Mouse (Mus musculus) intestine, postnatal 0 days (tissue): Measurements from ENCODE around the gene D5Ertd579e. TPM values are rescaled to one million over a fixed set of nuclear protein-coding genes. Genes with fewer than 3 reads are reported as not detected.

Experiments used
- ATAC-seq: fragments of 200-750 bp; cut with Nextera tagmentation; 2 replicates; pipeline ENCODE4 v1.8.0; 2017; ENCODE audit warnings: mild to moderate bottlenecking, moderate TSS enrichment, moderate library complexity
- H3K27ac ChIP-seq: fragments of 300-500 bp; sonication (generic); 2 replicates; pipeline ENCODE4 v1.5.1; 2014; ENCODE audit warnings: mild to moderate bottlenecking, low read depth, low read length, moderate library complexity
- H3K27me3 ChIP-seq: fragments of 300-500 bp; sonication (generic); replicated peaks from 2 replicates; pipeline ENCODE4 v1.6.1; 2014; ENCODE audit warnings: low read length, mixed read lengths; ENCODE audit not compliant: control insufficient read depth, insufficient read depth
- H3K36me3 ChIP-seq: fragments of 300-500 bp; sonication (generic); 2 replicates; pipeline ENCODE4 v1.6.1; 2014; ENCODE audit warnings: mild to moderate bottlenecking, moderate library complexity; ENCODE audit not compliant: control insufficient read depth, insufficient read depth
- H3K4me1 ChIP-seq: fragments of 300-500 bp; sonication (generic); replicated peaks from 2 replicates; pipeline ENCODE4 v1.6.1; 2014; ENCODE audit warnings: antibody characterized with exemption, low read length, mixed read lengths; ENCODE audit not compliant: control insufficient read depth, insufficient read depth
- H3K4me2 ChIP-seq: fragments of 300-500 bp; sonication (generic); replicated peaks from 2 replicates; pipeline ENCODE4 v1.6.1; 2014; ENCODE audit warnings: low read depth, mild to moderate bottlenecking, moderate library complexity
- H3K4me3 ChIP-seq: fragments of 300-500 bp; sonication (generic); 2 replicates; pipeline ENCODE4 v1.5.1; 2014; ENCODE audit warnings: low read depth, low read length
- H3K9ac ChIP-seq: fragments of 300-500 bp; sonication (generic); 2 replicates; pipeline ENCODE4 v1.6.1; 2014; ENCODE audit warnings: mild to moderate bottlenecking, low read depth, low read length
- H3K9me3 ChIP-seq: fragments of 300-500 bp; sonication (generic); 2 replicates; pipeline ENCODE4 v1.6.1; 2016; ENCODE audit warnings: mixed run types; ENCODE audit not compliant: control insufficient read depth
- CTCF ChIP-seq: sonication (generic); IDR thresholded peaks from 2 replicates; pipeline ENCODE4 v1.5.1; 2016; ENCODE audit warnings: low read depth, mild to moderate bottlenecking, control low read depth, antibody characterized with exemption, moderate library complexity
- WGBS: fragments of 180-500 bp; shearing (Covaris S2); extraction: QIAGEN DNeasy Blood & Tissue Kit; methylation state at CpG from one replicate; pipeline ENCODE4 v1.1.7; 2014; 5-methylcytosine and 5-hydroxymethylcytosine counted together
- polyA plus RNA-seq: library from polyadenylated mRNA; unstranded; fragments of >200 nt; fragmentation: Nextera tagmentation; extraction: Ambion mirVana; gene quantifications from 2 replicates; pipeline ENCODE4 v1.2.1, GENCODE M21; 2015

Gene D5Ertd579e
- polyA plus RNA-seq, 1 experiment from 2014 or later: 19.6 TPM

DNA sequence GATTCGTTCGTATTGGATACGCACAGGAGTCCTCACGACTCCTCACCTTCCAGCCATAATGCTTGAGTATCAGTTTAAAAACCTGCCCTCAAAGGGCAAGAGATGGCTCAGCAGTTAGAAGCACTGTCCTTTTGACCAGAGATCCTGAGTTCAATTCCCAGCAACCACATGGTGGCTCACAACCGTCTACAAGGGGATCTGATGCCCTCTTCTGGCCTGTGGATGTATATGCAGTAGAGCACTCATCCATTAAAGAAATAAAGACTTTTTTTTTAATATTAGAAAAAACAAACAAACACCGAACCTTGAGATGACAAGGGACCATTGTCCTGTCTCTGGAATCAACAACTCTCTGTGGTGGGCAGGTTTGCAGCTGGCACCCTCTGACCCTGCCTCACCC lies 111.5 kb downstream of the D5Ertd579e start:
- H3K4me3 ChIP-seq: no peak overlapping the region
- H3K4me2 ChIP-seq: no peak overlapping the region
- TF ChIP-seq CTCF: peak; percentile 63
- no peaks in the 10 kb centered on the region for H3K36me3 ChIP-seq
- H3K27ac ChIP-seq: no peak overlapping the region
- no peaks in the 10 kb centered on the region for H3K9me3 ChIP-seq
- ATAC-seq: no peak
- no peaks in the 10 kb centered on the region for H3K27me3 ChIP-seq
- H3K4me1 ChIP-seq: 0 out of 2 replicates have a peak, but pooled peaks cover 14% of the 10 kb centered on the region
- 72% methylated on average over 6 of the region's 6 CpGs for WGBS
- H3K9ac ChIP-seq: no peak overlapping the region

DNA sequence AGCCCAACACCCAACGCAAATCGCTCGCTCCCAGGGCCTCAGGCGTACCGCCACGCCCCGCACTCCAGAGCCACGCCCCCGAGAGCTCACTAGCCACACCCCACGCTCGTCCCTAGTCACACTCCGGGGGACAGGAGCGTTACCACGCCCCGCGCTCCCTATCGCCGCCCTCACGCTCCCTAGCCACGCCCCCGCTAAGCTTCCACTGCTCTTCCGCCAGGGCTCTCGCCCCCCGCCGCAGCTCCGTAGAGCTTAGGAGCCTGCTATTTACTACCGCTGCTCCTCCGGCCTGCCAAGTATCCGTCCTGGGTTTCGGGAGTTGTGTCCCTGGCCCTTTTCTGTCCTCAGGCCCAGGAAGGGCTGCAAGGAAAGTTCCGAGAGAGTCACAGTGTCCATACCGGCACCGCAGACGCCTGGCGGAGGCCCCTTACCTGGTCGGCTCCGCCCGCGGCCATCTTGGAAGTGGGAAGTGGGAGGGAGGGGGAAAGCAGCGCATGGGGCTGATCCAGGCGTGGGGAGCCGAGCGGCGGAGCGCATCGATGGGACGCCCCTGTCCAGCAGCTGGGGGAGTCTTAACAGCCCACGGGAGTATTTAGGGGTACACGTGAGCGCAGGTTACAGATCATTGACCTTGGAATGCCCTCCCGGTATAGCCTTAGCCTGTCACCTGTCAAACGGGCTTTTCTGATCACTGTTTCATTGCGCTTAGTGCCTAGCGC lies 113.7 kb downstream of the D5Ertd579e start:
- TF ChIP-seq CTCF: peak; percentile 21; the same call in 1 of the 2 replicates
- ATAC-seq: peak; percentile 97
- H3K9ac ChIP-seq: peak overlapping the region; percentile 79
- no peaks in the 10 kb centered on the region for H3K9me3 ChIP-seq
- H3K36me3 ChIP-seq: no peaks in the 10 kb centered on the region
- peaks cover 17% of the 10 kb centered on the region; the same call in 1 of the 2 replicates for H3K4me1 ChIP-seq
- no peaks in the 10 kb centered on the region for H3K27me3 ChIP-seq
- peak overlapping the region; percentile 96 for H3K4me2 ChIP-seq
- 1% methylated on average over 44 of the region's 54 CpGs for WGBS
- peak overlapping the region; percentile 89 for H3K27ac ChIP-seq
- H3K4me3 ChIP-seq: peak overlapping the region; percentile 81

DNA sequence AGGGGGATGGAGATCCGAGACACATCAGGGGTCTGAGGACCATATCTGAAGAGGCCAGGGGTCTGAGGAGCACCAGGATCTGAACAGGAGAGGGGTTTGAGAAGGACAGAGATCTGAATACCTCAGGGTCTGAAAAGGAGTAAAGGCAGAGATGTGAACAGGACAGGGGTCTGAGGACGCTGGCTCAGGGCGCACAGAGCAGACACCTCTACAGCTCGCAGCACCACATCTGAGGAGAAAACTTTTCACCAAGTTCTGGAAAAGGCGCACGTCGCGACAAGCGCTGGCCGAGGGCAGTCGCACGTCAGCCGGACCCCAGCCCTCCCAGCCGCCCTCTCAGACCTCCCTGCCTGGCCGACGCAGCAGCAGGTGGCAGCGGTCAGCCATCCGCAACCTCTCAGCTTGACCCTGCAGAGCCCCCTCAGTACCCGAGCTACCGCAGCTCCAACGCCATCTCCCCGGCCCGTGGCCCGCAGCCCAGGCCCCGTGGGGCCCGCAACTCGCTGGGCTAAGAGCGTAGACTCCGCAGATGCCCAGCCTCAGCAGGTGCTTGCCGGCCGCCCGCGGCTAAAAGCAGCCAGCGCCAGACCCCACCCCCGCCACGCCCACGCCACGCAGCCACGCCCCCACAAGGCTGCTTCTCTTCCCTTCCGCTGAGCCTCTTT lies 114.4 kb downstream of the D5Ertd579e start:
- peak; percentile 3 for ATAC-seq
- Histone ChIP-seq H3K9ac (peak overlapping the region; percentile 72), H3K4me3 (peak overlapping the region; percentile 81), H3K36me3 (no peaks in the 10 kb centered on the region), H3K27me3 (no peaks in the 10 kb centered on the region), H3K27ac (peak overlapping the region; percentile 89; the same call in 1 of the 2 replicates), H3K4me1 (peaks cover 17% of the 10 kb centered on the region; the same call in 1 of the 2 replicates), H3K9me3 (no peaks in the 10 kb centered on the region), H3K4me2 (peak overlapping the region; percentile 96)
- peak; percentile 1; the same call in 1 of the 2 replicates for TF ChIP-seq CTCF
- WGBS: 2% methylated on average over 39 of the region's 40 CpGs

- Histone ChIP-seq H3K4me3 (no peak overlapping the region), H3K9ac (no peak overlapping the region), H3K27me3 (no peaks in the 10 kb centered on the region), H3K36me3 (no peaks in the 10 kb centered on the region), H3K9me3 (no peaks in the 10 kb centered on the region), H3K4me2 (peak overlapping the region; percentile 96), H3K4me1 (peaks cover 17% of the 10 kb centered on the region; the same call in 1 of the 2 replicates), H3K27ac (no peak overlapping the region)
- no peak for TF ChIP-seq CTCF
- 79% methylated on average over 7 of the region's 7 CpGs for WGBS
- ATAC-seq: no peak
Measured at GRCm38 (mm10) chr5:36579967-36580366, 115.9 kb downstream of the D5Ertd579e start.

GRCm38 (mm10) chr5:36578982-36579381 lies 116.8 kb downstream of the D5Ertd579e start:
- no peak overlapping the region for H3K9ac ChIP-seq
- no peaks in the 10 kb centered on the region for H3K9me3 ChIP-seq
- no peak overlapping the region for H3K4me3 ChIP-seq
- no peak for TF ChIP-seq CTCF
- no peaks in the 10 kb centered on the region for H3K36me3 ChIP-seq
- 42% methylated on average over 2 of the region's 2 CpGs for WGBS
- no peak overlapping the region for H3K27ac ChIP-seq
- ATAC-seq: no peak
- H3K4me2 ChIP-seq: 0 out of 2 replicates have a peak overlapping the region, but pooled peaks have one; percentile 96
- H3K4me1 ChIP-seq: peaks cover 17% of the 10 kb centered on the region; the same call in 1 of the 2 replicates
- H3K27me3 ChIP-seq: no peaks in the 10 kb centered on the region

DNA sequence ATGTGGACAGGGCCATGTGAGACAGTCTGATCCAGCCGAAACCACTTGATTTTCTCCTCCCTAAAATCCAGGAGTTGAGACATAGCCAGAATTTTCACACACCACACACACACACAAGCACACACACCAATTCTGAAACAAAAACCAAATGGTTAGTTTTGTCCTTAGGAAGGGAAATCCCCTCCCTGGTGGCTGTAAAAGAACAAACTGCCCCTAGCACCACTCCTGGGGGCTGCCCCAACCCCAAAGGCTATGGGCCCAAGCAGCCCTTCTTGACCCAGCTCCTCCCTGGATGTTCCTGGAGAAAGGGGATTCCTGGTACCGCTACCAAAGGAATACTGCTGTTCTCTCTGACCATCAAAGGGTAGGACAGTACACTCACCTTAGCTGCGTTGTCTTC lies 119.4 kb downstream of the D5Ertd579e start:
- TF ChIP-seq CTCF: no peak
- WGBS: 89% methylated on average over 3 of the region's 3 CpGs
- peak overlapping the region; percentile 92; the same call in 1 of the 2 replicates for H3K27ac ChIP-seq

More for the DNA sequence above, 119.4 kb downstream of the D5Ertd579e start:
- Histone ChIP-seq H3K4me3 (no peak overlapping the region), H3K9ac (no peak overlapping the region), H3K4me1 (peaks cover 18% of the 10 kb centered on the region), H3K36me3 (peaks cover 7% of the 10 kb centered on the region; the same call in 1 of the 2 replicates), H3K4me2 (no peak overlapping the region), H3K27me3 (no peaks in the 10 kb centered on the region), H3K9me3 (no peaks in the 10 kb centered on the region)
- no peak for ATAC-seq
